Mouse (Mus musculus) embryonic facial prominence, embryonic 15.5 days (tissue): ENCODE results near the gene Slc16a10. TPM values are rescaled to one million over a fixed set of nuclear protein-coding genes. Genes with fewer than 3 reads are reported as not detected.

Experiments used
- ATAC-seq: fragments of 200-750 bp; cut with Nextera tagmentation; 2 replicates; pipeline ENCODE4 v1.8.0; 2017; ENCODE audit warnings: low read depth, moderate TSS enrichment; ENCODE audit not compliant: insufficient number of reproducible peaks, low FRiP score, low TSS enrichment
- H3K27ac ChIP-seq: fragments of 300-500 bp; sonication (generic); replicated peaks from 2 replicates; pipeline ENCODE4 v1.5.1; 2015; ENCODE audit warnings: mild to moderate bottlenecking, inconsistent platforms
- H3K27me3 ChIP-seq: fragments of 300-500 bp; sonication (generic); 2 replicates; pipeline ENCODE4 v1.6.1; 2015; ENCODE audit warnings: inconsistent platforms
- H3K36me3 ChIP-seq: fragments of 300-500 bp; sonication (generic); 2 replicates; pipeline ENCODE4 v1.6.1; 2015; ENCODE audit warnings: mild to moderate bottlenecking, inconsistent platforms
- H3K4me1 ChIP-seq: fragments of 300-500 bp; sonication (generic); 2 replicates; pipeline ENCODE4 v1.6.1; 2015; ENCODE audit warnings: inconsistent platforms
- H3K4me2 ChIP-seq: fragments of 300-500 bp; sonication (generic); replicated peaks from 2 replicates; pipeline ENCODE4 v1.6.1; 2015; ENCODE audit warnings: mild to moderate bottlenecking, inconsistent platforms
- H3K4me3 ChIP-seq: fragments of 300-500 bp; sonication (generic); replicated peaks from 2 replicates; pipeline ENCODE4 v1.5.1; 2015; ENCODE audit warnings: mild to moderate bottlenecking, inconsistent platforms
- H3K9ac ChIP-seq: fragments of 300-500 bp; sonication (generic); 2 replicates; pipeline ENCODE4 v1.6.1; 2015; ENCODE audit warnings: inconsistent platforms
- H3K9me3 ChIP-seq: fragments of 300-500 bp; sonication (generic); replicated peaks from 2 replicates; pipeline ENCODE4 v1.6.1; 2016; ENCODE audit warnings: inconsistent platforms
- WGBS: fragments of 180-500 bp; shearing (Covaris S2); methylation state at CpG from one replicate; pipeline ENCODE4 v1.1.7; 2015; 5-methylcytosine and 5-hydroxymethylcytosine counted together
- polyA plus RNA-seq: library from polyadenylated mRNA; unstranded; fragments of >200 nt; fragmentation: Nextera tagmentation; extraction: Ambion mirVana; gene quantifications from 2 replicates; pipeline ENCODE4 v1.2.1, GENCODE M21; 2015

Slc16a10 gene
- polyA plus RNA-seq, 1 experiment from 2014 or later = 8.0 TPM

- WGBS = 79% methylated on average over 4 of the region's 4 CpGs
- Histone ChIP-seq H3K4me3 (no peak overlapping the region), H3K27ac (no peak overlapping the region), H3K4me2 (no peak overlapping the region), H3K27me3 (no peaks in the 10 kb centered on the region), H3K4me1 (0 out of 2 replicates have a peak, but pooled peaks cover 2% of the 10 kb centered on the region), H3K9me3 (no peaks in the 10 kb centered on the region), H3K36me3 (no peaks in the 10 kb centered on the region), H3K9ac (no peak overlapping the region)
- no peak for ATAC-seq
Measured at GRCm38 (mm10) chr10:40170141-40170558, 28.1 kb upstream of the Slc16a10 start.

DNA sequence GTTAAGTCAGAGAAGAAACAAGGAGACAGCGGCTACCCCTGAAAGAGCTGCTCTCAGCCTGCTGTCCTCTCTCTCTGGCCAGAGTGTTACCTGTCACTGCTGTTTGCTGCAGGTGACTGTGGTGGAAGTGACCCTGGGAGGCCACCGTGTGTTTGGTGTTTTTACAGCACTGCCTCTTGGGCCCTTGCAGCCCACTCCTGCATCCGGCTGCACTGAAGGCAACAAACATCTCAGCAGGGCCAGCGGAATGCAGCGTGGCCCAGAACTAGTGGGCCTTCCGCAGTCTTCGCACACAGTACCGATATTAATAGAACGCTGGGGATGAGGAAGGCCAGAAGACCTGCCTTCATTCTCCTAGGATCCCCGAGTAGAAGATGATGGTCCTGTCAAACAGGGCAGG, 27.5 kb upstream of the Slc16a10 start:
- WGBS = 87% methylated on average over 10 of the region's 10 CpGs
- H3K4me2 ChIP-seq = no peak overlapping the region
- H3K4me1 ChIP-seq = 0 out of 2 replicates have a peak, but pooled peaks cover 7% of the 10 kb centered on the region
- no peak overlapping the region for H3K4me3 ChIP-seq
- H3K36me3 ChIP-seq = no peaks in the 10 kb centered on the region
- no peak overlapping the region for H3K9ac ChIP-seq
- no peak overlapping the region for H3K27ac ChIP-seq
- no peak for ATAC-seq
- no peaks in the 10 kb centered on the region for H3K9me3 ChIP-seq
- no peaks in the 10 kb centered on the region for H3K27me3 ChIP-seq

- Histone ChIP-seq H3K4me2 (no peak overlapping the region), H3K36me3 (no peaks in the 10 kb centered on the region), H3K9ac (no peak overlapping the region), H3K4me1 (0 out of 2 replicates have a peak, but pooled peaks cover 7% of the 10 kb centered on the region), H3K4me3 (no peak overlapping the region), H3K27ac (no peak overlapping the region), H3K27me3 (no peaks in the 10 kb centered on the region), H3K9me3 (no peaks in the 10 kb centered on the region)
- no peak for ATAC-seq
- 86% methylated on average over 7 of the region's 7 CpGs for WGBS
Measured at GRCm38 (mm10) chr10:40169088-40169487, 27.0 kb upstream of the Slc16a10 start.

DNA sequence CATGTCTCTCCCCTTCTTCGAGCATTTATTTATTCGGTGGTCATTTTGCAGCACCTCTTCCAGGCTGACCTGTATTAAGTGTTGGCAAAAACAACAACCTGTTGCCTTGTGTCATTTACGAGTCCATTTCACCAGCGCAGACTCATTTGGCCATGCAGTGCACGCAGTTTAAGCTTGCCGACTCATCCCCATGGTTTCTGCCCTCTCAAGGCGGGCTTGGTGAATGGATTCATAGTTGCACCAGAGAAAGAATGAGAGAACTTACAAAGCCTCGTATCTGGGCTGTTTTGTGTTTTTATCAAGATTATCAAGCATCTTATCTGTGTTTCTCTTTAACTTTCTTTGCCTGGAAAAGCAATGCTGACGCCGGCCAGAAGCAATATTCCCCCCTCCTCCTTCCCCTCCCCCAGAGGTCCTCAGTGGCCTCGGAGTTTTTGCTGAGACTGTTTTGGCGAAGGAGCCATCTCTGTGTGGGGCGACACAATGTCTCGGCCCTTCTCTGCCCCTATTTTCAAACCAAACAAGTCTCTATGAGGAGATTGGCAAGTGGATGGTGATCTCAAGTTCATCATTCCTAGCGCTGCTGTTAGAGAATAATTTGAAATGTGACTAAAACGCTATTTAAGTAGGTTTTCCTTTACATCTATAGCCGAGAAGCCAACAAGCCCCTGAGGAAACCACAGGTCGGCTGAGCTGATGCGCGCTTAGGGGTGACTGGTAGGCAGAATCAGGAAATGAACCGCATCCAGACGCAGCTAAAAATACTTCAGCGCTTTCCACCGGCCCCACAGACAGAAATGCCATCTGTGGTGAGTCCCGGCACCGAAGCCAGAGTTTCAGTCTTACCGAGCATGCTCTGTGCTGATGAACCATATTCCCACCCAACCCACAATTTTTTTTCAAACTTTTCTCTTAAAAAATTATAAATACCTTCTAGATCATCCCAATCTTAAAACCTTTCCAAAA, 22.6 kb upstream of the Slc16a10 start:
- no peak for ATAC-seq
- H3K27me3 ChIP-seq = no peaks in the 10 kb centered on the region
- H3K36me3 ChIP-seq = no peaks in the 10 kb centered on the region
- H3K4me2 ChIP-seq = 0 out of 2 replicates have a peak overlapping the region, but pooled peaks have one; percentile 21
- 63% methylated on average over 27 of the region's 27 CpGs for WGBS
- no peaks in the 10 kb centered on the region for H3K9me3 ChIP-seq
- H3K4me3 ChIP-seq = no peak overlapping the region
- H3K4me1 ChIP-seq = 0 out of 2 replicates have a peak, but pooled peaks cover 5% of the 10 kb centered on the region
- H3K9ac ChIP-seq = no peak overlapping the region
- no peak overlapping the region for H3K27ac ChIP-seq

- Histone ChIP-seq H3K4me2 (no peak overlapping the region), H3K9ac (no peak overlapping the region), H3K4me3 (no peak overlapping the region), H3K27me3 (no peaks in the 10 kb centered on the region), H3K36me3 (no peaks in the 10 kb centered on the region), H3K27ac (no peak overlapping the region), H3K4me1 (0 out of 2 replicates have a peak, but pooled peaks cover 5% of the 10 kb centered on the region), H3K9me3 (no peaks in the 10 kb centered on the region)
- no peak for ATAC-seq
- WGBS = 89% methylated on average over 13 of the region's 13 CpGs
Measured at GRCm38 (mm10) chr10:40163914-40164313, 21.9 kb upstream of the Slc16a10 start.

- Histone ChIP-seq H3K27me3 (no peaks in the 10 kb centered on the region), H3K4me3 (no peak overlapping the region), H3K36me3 (no peaks in the 10 kb centered on the region), H3K4me2 (no peak overlapping the region), H3K27ac (no peak overlapping the region), H3K4me1 (0 out of 2 replicates have a peak, but pooled peaks cover 5% of the 10 kb centered on the region), H3K9me3 (no peaks in the 10 kb centered on the region), H3K9ac (no peak overlapping the region)
- ATAC-seq = no peak
- 77% methylated on average over 8 of the region's 8 CpGs for WGBS
Measured at GRCm38 (mm10) chr10:40163338-40163737, 21.3 kb upstream of the Slc16a10 start.

- no peak for ATAC-seq
- Histone ChIP-seq H3K27ac (no peak overlapping the region), H3K9ac (no peak overlapping the region), H3K4me1 (0 out of 2 replicates have a peak, but pooled peaks cover 5% of the 10 kb centered on the region), H3K36me3 (no peaks in the 10 kb centered on the region), H3K4me3 (no peak overlapping the region), H3K27me3 (no peaks in the 10 kb centered on the region), H3K9me3 (no peaks in the 10 kb centered on the region), H3K4me2 (no peak overlapping the region)
- 84% methylated on average over 5 of the region's 5 CpGs for WGBS
Measured at GRCm38 (mm10) chr10:40161701-40162255, 19.7 kb upstream of the Slc16a10 start.

- Histone ChIP-seq H3K9ac (no peak overlapping the region), H3K4me1 (0 out of 2 replicates have a peak, but pooled peaks cover 5% of the 10 kb centered on the region), H3K4me3 (no peak overlapping the region), H3K9me3 (no peaks in the 10 kb centered on the region), H3K27ac (no peak overlapping the region), H3K4me2 (no peak overlapping the region), H3K36me3 (no peaks in the 10 kb centered on the region), H3K27me3 (no peaks in the 10 kb centered on the region)
- 92% methylated on average over 2 of the region's 2 CpGs for WGBS
- ATAC-seq = no peak
Measured at GRCm38 (mm10) chr10:40161236-40161635, 19.2 kb upstream of the Slc16a10 start.

GRCm38 (mm10) chr10:40152550-40152857, 10.4 kb upstream of the Slc16a10 start:
- no peak for ATAC-seq
- Histone ChIP-seq H3K4me2 (no peak overlapping the region), H3K36me3 (no peaks in the 10 kb centered on the region), H3K4me1 (no peaks in the 10 kb centered on the region), H3K27ac (peak overlapping the region; percentile 29; the same call in 1 of the 2 replicates), H3K4me3 (no peak overlapping the region), H3K9me3 (no peaks in the 10 kb centered on the region), H3K9ac (no peak overlapping the region), H3K27me3 (no peaks in the 10 kb centered on the region)
- WGBS = 56% methylated on average over 4 of the region's 4 CpGs

DNA sequence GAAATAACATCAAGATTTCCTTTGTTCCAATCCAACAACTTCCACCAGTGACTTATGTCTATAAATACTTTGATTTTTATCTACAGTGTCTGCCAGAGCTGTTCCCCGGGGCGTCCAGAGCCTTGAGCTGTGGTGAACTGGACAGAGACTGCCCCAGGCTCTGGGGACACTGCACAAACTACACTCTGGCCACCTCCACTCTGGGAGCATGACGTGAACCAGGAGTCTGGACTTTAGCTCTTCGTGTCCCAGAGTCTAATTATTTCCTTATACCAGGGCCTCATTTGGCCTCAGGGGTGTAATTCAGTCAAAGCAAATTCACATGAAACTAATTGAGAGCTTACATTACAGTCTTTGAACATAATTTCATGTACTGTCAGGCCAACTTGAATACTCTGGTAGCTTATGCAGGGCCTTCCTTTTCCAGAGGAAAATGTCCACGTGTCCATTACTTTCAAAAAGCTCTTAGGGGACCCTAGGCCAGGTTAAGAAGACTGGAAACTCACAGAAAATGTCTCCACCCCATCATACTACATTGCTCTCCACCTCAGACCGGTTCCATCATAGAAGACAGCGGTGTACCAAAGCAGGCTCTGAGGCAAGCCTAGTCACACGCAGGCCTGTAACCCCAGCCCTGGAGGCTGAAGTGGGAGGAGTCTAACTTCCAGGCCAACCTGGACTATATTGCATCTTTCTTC, 9.9 kb upstream of the Slc16a10 start:
- 28% methylated on average over 8 of the region's 8 CpGs for WGBS
- no peak overlapping the region for H3K9ac ChIP-seq
- no peaks in the 10 kb centered on the region for H3K4me1 ChIP-seq
- H3K4me2 ChIP-seq = no peak overlapping the region
- no peaks in the 10 kb centered on the region for H3K27me3 ChIP-seq
- H3K27ac ChIP-seq = peak overlapping the region; percentile 29; the same call in 1 of the 2 replicates
- no peaks in the 10 kb centered on the region for H3K36me3 ChIP-seq
- ATAC-seq = peak; percentile 24; the same call in 1 of the 2 replicates
- no peaks in the 10 kb centered on the region for H3K9me3 ChIP-seq
- H3K4me3 ChIP-seq = no peak overlapping the region

- 87% methylated on average over 5 of the region's 5 CpGs for WGBS
- H3K27me3 ChIP-seq = no peaks in the 10 kb centered on the region
- H3K4me3 ChIP-seq = no peak overlapping the region
- ATAC-seq = no peak
- no peak overlapping the region for H3K27ac ChIP-seq
- H3K9me3 ChIP-seq = no peaks in the 10 kb centered on the region
- H3K36me3 ChIP-seq = no peaks in the 10 kb centered on the region
- no peak overlapping the region for H3K9ac ChIP-seq
- no peaks in the 10 kb centered on the region for H3K4me1 ChIP-seq
- no peak overlapping the region for H3K4me2 ChIP-seq
Measured at GRCm38 (mm10) chr10:40149584-40150145, 7.6 kb upstream of the Slc16a10 start.
